Comparison of ENCODE assay signal across 9 mouse cellular contexts in genomic region chr3:96577566-96577965, GRCm38 (mm10). TPM values are rescaled to one million over a fixed set of nuclear protein-coding genes. Genes with fewer than 3 reads are reported as not detected.
DNase-seq lines count a peak whose midpoint lies in the region; ATAC-seq and TF ChIP-seq lines count a peak whose summit lies in the region.
"Had no signal": no experiment of that assay in that cellular context is flagged by ENCODE, and none has a peak within 500 bp of the region (broad histone marks: within the 10 kb centered on the region; RNA-seq: fewer than 3 reads in every experiment).

No protein-coding gene starts in this region.

- ATAC-seq in hindbrain, embryonic 16.5 days, result no peak
- ATAC-seq in neural tube, embryonic 12.5 days (ENCODE audit: low FRiP score, low read depth), result no peak

- DNase-seq in layer of hippocampus, adult 2 months (ENCODE audit: low spot score in 2 of 2), result no peak
- no peak for DNase-seq in layer of hippocampus, postnatal 25 days (ENCODE audit: extremely low spot score in 1 of 2, low spot score in 1 of 2)
- no peak for DNase-seq in embryo, embryonic 9.5 days (ENCODE audit: extremely low spot score)
- no peak for DNase-seq in right cerebral cortex, adult 2 months (ENCODE audit: low spot score in 2 of 2)
- no peak for DNase-seq in cerebellum, adult 11 months

- H3K27ac ChIP-seq in layer of hippocampus, adult 2 months, result peak overlapping the region; percentile 82; the same call in 1 of the 2 replicates
- H3K27ac ChIP-seq in brown adipose tissue, adult 24 weeks (replicated peaks; ENCODE audit: low read depth, low read length), result peak overlapping the region; percentile 100
- peak overlapping the region; percentile 70; the same call in 1 of the 2 replicates for H3K27ac ChIP-seq in hindbrain, embryonic 16.5 days (ENCODE audit: low read depth, low read length)
- peak overlapping the region; percentile 39; the same call in 1 of the 2 replicates for H3K27ac ChIP-seq in neural tube, embryonic 12.5 days

- no peaks in the 10 kb centered on the region for H3K27me3 ChIP-seq in hindbrain, embryonic 16.5 days (replicated peaks; ENCODE audit: control insufficient read depth, insufficient read depth, low read length)
- H3K27me3 ChIP-seq in neural tube, embryonic 12.5 days (replicated peaks), result peaks cover 8% of the 10 kb centered on the region; the same call in 1 of the 2 replicates

- H3K4me1 ChIP-seq in brown adipose tissue, adult 24 weeks (ENCODE audit: control insufficient read depth, insufficient read depth, insufficient read length, low read length), result peaks cover 38% of the 10 kb centered on the region
- H3K4me1 ChIP-seq in hindbrain, embryonic 16.5 days (ENCODE audit: control insufficient read depth, insufficient read depth, low read depth, low read length), result peaks cover 7% of the 10 kb centered on the region
- H3K4me1 ChIP-seq in neural tube, embryonic 12.5 days, result peaks cover 23% of the 10 kb centered on the region

- H3K9me3 ChIP-seq in hindbrain, embryonic 16.5 days (ENCODE audit: control insufficient read depth, low read length), result no peaks in the 10 kb centered on the region
- no peaks in the 10 kb centered on the region for H3K9me3 ChIP-seq in neural tube, embryonic 12.5 days

- no peak overlapping the region for H3K4me3 ChIP-seq in layer of hippocampus, adult 2 months
- H3K4me3 ChIP-seq in brown adipose tissue, adult 24 weeks (ENCODE audit: insufficient read depth, low read depth, low read length), result peak overlapping the region; percentile 29
- no peak overlapping the region for H3K4me3 ChIP-seq in hindbrain, embryonic 16.5 days (ENCODE audit: low read length)
- no peak overlapping the region for H3K4me3 ChIP-seq in neural tube, embryonic 12.5 days

- WGBS in hindbrain, embryonic 16.5 days, result 72% methylated on average over 4 of the region's 4 CpGs
- WGBS in neural tube, embryonic 12.5 days, result 50% methylated on average over 4 of the region's 4 CpGs

- TF ChIP-seq CTCF in layer of hippocampus, adult 2 months (conservative IDR thresholded peaks at IDR 0.05), result no peak

- no peaks in the 10 kb centered on the region for H3K36me3 ChIP-seq in hindbrain, embryonic 16.5 days (ENCODE audit: control insufficient read depth, insufficient read depth, low read length)
- H3K36me3 ChIP-seq in neural tube, embryonic 12.5 days, result no peaks in the 10 kb centered on the region

- no peak overlapping the region for H3K9ac ChIP-seq in hindbrain, embryonic 16.5 days (ENCODE audit: low read depth, low read length)
- H3K9ac ChIP-seq in neural tube, embryonic 12.5 days, result no peak overlapping the region

- no peak overlapping the region for H3K4me2 ChIP-seq in hindbrain, embryonic 16.5 days (ENCODE audit: low read length)
- H3K4me2 ChIP-seq in neural tube, embryonic 12.5 days (replicated peaks), result peak overlapping the region; percentile 47; the same call in 1 of the 2 replicates

RNA-seq across cellular contexts. Expression of gene Gm16253, which starts 0.8 kb away (rescaled TPM):
- not detected for total RNA-seq in layer of hippocampus, adult 2 months (2021)
- total RNA-seq in layer of hippocampus, postnatal 25 days (2021), result not detected
- polyA plus RNA-seq in brown adipose tissue, adult 24 weeks (2012; ENCODE audit: insufficient read depth, insufficient read length, missing spikeins), result not detected in 2 replicates
- polyA plus RNA-seq in hindbrain, embryonic 16.5 days (2015; fragmentation: Nextera tagmentation; extraction: Ambion mirVana), result 1.0 and 1.9 TPM in 2 replicates
- 1.6 and 3.0 TPM in 2 replicates for polyA plus RNA-seq in neural tube, embryonic 12.5 days (2016; fragmentation: Nextera tagmentation; extraction: Ambion mirVana)
- polyA plus RNA-seq: activated CD4-positive, CD25-positive, alpha-beta regulatory T cell, adult 4 months had no signal

RNA-seq across cellular contexts. Expression of gene Polr3gl, which starts 16.4 kb away (rescaled TPM):
- total RNA-seq in layer of hippocampus, adult 2 months (2021), result 10 to 100 TPM; 32.1 to 34.4 TPM
- 10 to 100 TPM; 23.8 to 29.7 TPM for total RNA-seq in layer of hippocampus, postnatal 25 days (2021)
- polyA plus RNA-seq in brown adipose tissue, adult 24 weeks (2012; ENCODE audit: insufficient read depth, insufficient read length, missing spikeins), result 39.0 and 72.4 TPM in 2 replicates
- 31.0 and 33.3 TPM in 2 replicates for polyA plus RNA-seq in hindbrain, embryonic 16.5 days (2015; fragmentation: Nextera tagmentation; extraction: Ambion mirVana)
- polyA plus RNA-seq in neural tube, embryonic 12.5 days (2016; fragmentation: Nextera tagmentation; extraction: Ambion mirVana), result 40.3 and 40.9 TPM in 2 replicates

RNA-seq across cellular contexts. Expression of gene Ankrd34a, which starts 18.9 kb away (rescaled TPM):
- 10 to 100 TPM; 55.2 to 56.7 TPM for total RNA-seq in layer of hippocampus, adult 2 months (2021)
- total RNA-seq in layer of hippocampus, postnatal 25 days (2021), result 10 to 100 TPM; 50.9 to 62.3 TPM
- polyA plus RNA-seq in brown adipose tissue, adult 24 weeks (2012; ENCODE audit: insufficient read depth, insufficient read length, missing spikeins), result not detected in 2 replicates
- 21.5 and 23.9 TPM in 2 replicates for polyA plus RNA-seq in hindbrain, embryonic 16.5 days (2015; fragmentation: Nextera tagmentation; extraction: Ambion mirVana)
- 5.3 and 5.6 TPM in 2 replicates for polyA plus RNA-seq in neural tube, embryonic 12.5 days (2016; fragmentation: Nextera tagmentation; extraction: Ambion mirVana)
- polyA plus RNA-seq: activated CD4-positive, CD25-positive, alpha-beta regulatory T cell, adult 4 months had no signal

RNA-seq across cellular contexts. Expression of gene Txnip, which starts 19.8 kb away (rescaled TPM):
- total RNA-seq in layer of hippocampus, adult 2 months (2021), result 10 to 100 TPM; 22.6 to 36.4 TPM
- 10 to 100 TPM; 20.7 to 25.0 TPM for total RNA-seq in layer of hippocampus, postnatal 25 days (2021)
- polyA plus RNA-seq in brown adipose tissue, adult 24 weeks (2012; ENCODE audit: insufficient read depth, insufficient read length, missing spikeins), result 1,091 and 1,303 TPM in 2 replicates
- 51.0 and 53.6 TPM in 2 replicates for polyA plus RNA-seq in hindbrain, embryonic 16.5 days (2015; fragmentation: Nextera tagmentation; extraction: Ambion mirVana)
- 51.4 and 57.5 TPM in 2 replicates for polyA plus RNA-seq in neural tube, embryonic 12.5 days (2016; fragmentation: Nextera tagmentation; extraction: Ambion mirVana)

RNA-seq across cellular contexts. Expression of gene Lix1l, which starts 23.4 kb away (rescaled TPM):
- 10 to 100 TPM; 29.0 to 29.1 TPM for total RNA-seq in layer of hippocampus, adult 2 months (2021)
- total RNA-seq in layer of hippocampus, postnatal 25 days (2021), result 10 to 100 TPM; 29.2 to 29.4 TPM
- 10.0 and 11.0 TPM in 2 replicates for polyA plus RNA-seq in brown adipose tissue, adult 24 weeks (2012; ENCODE audit: insufficient read depth, insufficient read length, missing spikeins)
- 5.1 and 5.8 TPM in 2 replicates for polyA plus RNA-seq in hindbrain, embryonic 16.5 days (2015; fragmentation: Nextera tagmentation; extraction: Ambion mirVana)
- 6.7 and 7.2 TPM in 2 replicates for polyA plus RNA-seq in neural tube, embryonic 12.5 days (2016; fragmentation: Nextera tagmentation; extraction: Ambion mirVana)

Comparison
In these comparisons a context has a peak if more than half of its experiments do, and no peak if none do; other contexts are left out.
1. H3K27ac ChIP-seq: peak in every context shown above with its lines; median percentile 100 in brown adipose tissue, adult 24 weeks; 82 in layer of hippocampus, adult 2 months; 70 in hindbrain, embryonic 16.5 days; 39 in neural tube, embryonic 12.5 days.